22 mouse cellular contexts compared by ENCODE assay signal in genomic region chr4:139811901-139812300, GRCm38 (mm10). TPM values are rescaled to one million over a fixed set of nuclear protein-coding genes. Genes with fewer than 3 reads are reported as not detected.
DNase-seq lines count a peak whose midpoint lies in the region; ATAC-seq lines count a peak whose summit lies in the region.
"Had no signal": no experiment of that assay in that cellular context is flagged by ENCODE, and none has a peak within 500 bp of the region (broad histone marks: within the 10 kb centered on the region; RNA-seq: fewer than 3 reads in every experiment).

No protein-coding gene starts in this region.

- no peaks in the 10 kb centered on the region for H3K9me3 ChIP-seq in midbrain, embryonic 10.5 days (replicated peaks)
- H3K9me3 ChIP-seq in midbrain, embryonic 15.5 days = no peaks in the 10 kb centered on the region
- no peaks in the 10 kb centered on the region for H3K9me3 ChIP-seq in neural tube, embryonic 12.5 days
- no peaks in the 10 kb centered on the region for H3K9me3 ChIP-seq in midbrain, embryonic 13.5 days
- H3K9me3 ChIP-seq: heart, embryonic 10.5 days; hindbrain, embryonic 15.5 days had no signal

- no peak for DNase-seq in midbrain, embryonic 10.5 days (ENCODE audit: low spot score)
- no peak for DNase-seq in neural tube, embryonic 10.5 days (ENCODE audit: extremely low spot score, low spot score)
- DNase-seq in ovary, adult 18-20 months (ENCODE audit: low spot score) = no peak
- DNase-seq: adrenal gland, postnatal 10 days; B cell, adult 2 months; cerebellum, adult 11 months; cerebellum, adult 8-10 months; cerebellum, postnatal 25 days; gastrocnemius, postnatal 10 days; heart, adult 18-20 months; heart, postnatal 10 days; heart, postnatal 4 days had no signal

- 27% methylated on average over 4 of the region's 4 CpGs for WGBS in midbrain, embryonic 10.5 days
- 22% methylated on average over 4 of the region's 4 CpGs for WGBS in midbrain, embryonic 15.5 days
- 40% methylated on average over 4 of the region's 4 CpGs for WGBS in neural tube, embryonic 12.5 days
- 21% methylated on average over 4 of the region's 4 CpGs for WGBS in midbrain, embryonic 13.5 days

- H3K4me1 ChIP-seq in midbrain, embryonic 10.5 days = peaks cover 90% of the 10 kb centered on the region
- peaks cover 27% of the 10 kb centered on the region for H3K4me1 ChIP-seq in midbrain, embryonic 15.5 days
- peaks cover 70% of the 10 kb centered on the region for H3K4me1 ChIP-seq in neural tube, embryonic 12.5 days
- peaks cover 73% of the 10 kb centered on the region for H3K4me1 ChIP-seq in midbrain, embryonic 13.5 days (replicated peaks)

- H3K27me3 ChIP-seq in midbrain, embryonic 10.5 days (ENCODE audit: low read depth, poor library complexity, severe bottlenecking) = peaks cover 99% of the 10 kb centered on the region
- H3K27me3 ChIP-seq in midbrain, embryonic 15.5 days (replicated peaks) = peaks cover 56% of the 10 kb centered on the region
- H3K27me3 ChIP-seq in neural tube, embryonic 12.5 days (replicated peaks) = peaks cover 53% of the 10 kb centered on the region
- peaks cover 79% of the 10 kb centered on the region for H3K27me3 ChIP-seq in midbrain, embryonic 13.5 days

- H3K36me3 ChIP-seq in midbrain, embryonic 10.5 days = peaks cover 9% of the 10 kb centered on the region; the same call in 1 of the 2 replicates
- no peaks in the 10 kb centered on the region for H3K36me3 ChIP-seq in midbrain, embryonic 15.5 days (replicated peaks)
- H3K36me3 ChIP-seq in neural tube, embryonic 12.5 days = no peaks in the 10 kb centered on the region
- no peaks in the 10 kb centered on the region for H3K36me3 ChIP-seq in midbrain, embryonic 13.5 days
- H3K36me3 ChIP-seq: G1E; heart, embryonic 10.5 days; hindbrain, embryonic 15.5 days had no signal

- no peak for ATAC-seq in midbrain, embryonic 15.5 days (replicated peaks)
- no peak for ATAC-seq in neural tube, embryonic 12.5 days (ENCODE audit: low FRiP score, low read depth)
- no peak for ATAC-seq in midbrain, embryonic 13.5 days
- ATAC-seq: CD4-positive, CD25-positive, alpha-beta regulatory T cell, adult 4 months; inflammation-experienced regulatory T-cells, adult 6 months had no signal

- H3K27ac ChIP-seq in midbrain, embryonic 10.5 days (replicated peaks) = peak overlapping the region; percentile 88
- H3K27ac ChIP-seq in midbrain, embryonic 15.5 days = no peak overlapping the region
- no peak overlapping the region for H3K27ac ChIP-seq in neural tube, embryonic 12.5 days
- peak overlapping the region; percentile 76 for H3K27ac ChIP-seq in midbrain, embryonic 13.5 days
- H3K27ac ChIP-seq: heart, embryonic 10.5 days; hindbrain, embryonic 15.5 days had no signal

- no peak overlapping the region for H3K9ac ChIP-seq in midbrain, embryonic 15.5 days
- H3K9ac ChIP-seq in neural tube, embryonic 12.5 days = no peak overlapping the region
- H3K9ac ChIP-seq in midbrain, embryonic 13.5 days (replicated peaks) = no peak overlapping the region
- H3K9ac ChIP-seq: hindbrain, embryonic 15.5 days had no signal

- no peak overlapping the region for H3K4me2 ChIP-seq in midbrain, embryonic 15.5 days
- 0 out of 2 replicates have a peak overlapping the region, but pooled peaks have one; percentile 5 for H3K4me2 ChIP-seq in neural tube, embryonic 12.5 days (replicated peaks)
- no peak overlapping the region for H3K4me2 ChIP-seq in midbrain, embryonic 13.5 days (replicated peaks)

- H3K4me3 ChIP-seq in midbrain, embryonic 10.5 days = peak overlapping the region; percentile 41
- no peak overlapping the region for H3K4me3 ChIP-seq in midbrain, embryonic 15.5 days
- no peak overlapping the region for H3K4me3 ChIP-seq in neural tube, embryonic 12.5 days
- no peak overlapping the region for H3K4me3 ChIP-seq in midbrain, embryonic 13.5 days (replicated peaks)
- H3K4me3 ChIP-seq: hindbrain, embryonic 15.5 days had no signal

RNA-seq across cellular contexts. Expression of gene Pax7, which starts 21.4 kb away (rescaled TPM):
- 1.3 and 1.8 TPM in 2 replicates for polyA plus RNA-seq in midbrain, embryonic 10.5 days (2016; fragmentation: Nextera tagmentation; extraction: Ambion mirVana)
- 3.5 and 3.8 TPM in 2 replicates for polyA plus RNA-seq in midbrain, embryonic 15.5 days (2015; fragmentation: Nextera tagmentation; extraction: Ambion mirVana)
- polyA plus RNA-seq in neural tube, embryonic 12.5 days (2016; fragmentation: Nextera tagmentation; extraction: Ambion mirVana) = 2.3 and 2.7 TPM in 2 replicates
- 4.9 and 6.5 TPM in 2 replicates for polyA plus RNA-seq in midbrain, embryonic 13.5 days (2015; fragmentation: Nextera tagmentation; extraction: Ambion mirVana)
- polyA plus RNA-seq: CD4-positive, CD25-positive, alpha-beta regulatory T cell, adult 4 months; cortical plate, adult 2 months; G1E; heart, embryonic 14.5 days; inflammation-experienced regulatory T-cells, adult 6 months had no signal

Comparison
In these comparisons a context has a peak if more than half of its experiments do, and no peak if none do; other contexts are left out.
1. H3K27ac ChIP-seq: peak in midbrain, embryonic 10.5 days (single experiment) and midbrain, embryonic 13.5 days (single experiment); none in midbrain, embryonic 15.5 days (single experiment) and neural tube, embryonic 12.5 days (single experiment).